Mouse (Mus musculus) kidney, adult 9 months (tissue): ENCODE data around the gene Olfr553.
"Not testable (repeated sequence)": the region's sequence is repeated elsewhere in the genome, so short reads cannot be mapped to it uniquely, and the experiment has no call there.

ENCODE experiments used
- DNase-seq: peaks from one replicate; pipeline ENCODE4 v3.0.0; 2022

Olfr553 gene

DNA sequence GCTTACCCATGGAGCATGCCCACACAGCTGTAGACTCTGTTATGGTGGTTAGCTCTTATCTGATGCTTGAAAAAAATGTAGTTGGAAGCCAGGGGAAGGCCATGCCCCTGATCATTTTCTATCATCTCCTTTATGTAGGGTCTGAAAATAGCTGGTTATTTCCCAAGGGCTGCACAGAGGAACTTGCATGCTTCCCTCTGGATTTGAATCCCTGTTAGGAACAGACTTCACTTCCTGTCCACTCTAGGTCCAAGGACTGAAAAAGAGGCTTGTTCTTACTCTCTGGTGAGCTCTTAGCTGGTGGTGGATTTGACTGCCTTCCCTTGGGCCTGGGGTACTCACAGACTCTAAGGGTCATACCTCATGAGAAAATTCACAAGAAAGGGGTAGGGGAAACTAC is at the start of gene Olfr553:
Gene Olfr553 (minus strand): TSS at position 101 of the 400 bp plus-strand sequence.
- DNase-seq: no peak

DNA sequence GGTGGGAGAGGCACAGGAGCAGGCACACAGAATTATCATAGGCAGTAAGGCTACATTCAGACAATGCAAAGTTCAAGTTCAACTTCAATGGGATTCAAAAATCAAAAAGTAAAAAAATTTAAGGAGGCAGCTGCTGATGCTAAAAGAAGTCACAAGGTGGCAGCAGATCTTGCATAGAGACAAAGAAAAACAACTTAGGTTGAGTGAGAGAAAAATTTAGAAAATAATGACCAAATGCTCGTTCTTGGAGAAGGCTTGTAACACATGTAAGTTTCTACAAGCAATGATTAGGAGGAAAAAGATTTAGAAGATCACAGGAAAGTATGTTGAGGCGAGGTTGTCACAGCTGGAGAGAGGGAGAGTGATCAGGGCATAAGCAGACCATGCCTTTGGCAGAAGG is 47.4 kb upstream of the Olfr553 start:
- DNase-seq: peak; percentile 3

DNA sequence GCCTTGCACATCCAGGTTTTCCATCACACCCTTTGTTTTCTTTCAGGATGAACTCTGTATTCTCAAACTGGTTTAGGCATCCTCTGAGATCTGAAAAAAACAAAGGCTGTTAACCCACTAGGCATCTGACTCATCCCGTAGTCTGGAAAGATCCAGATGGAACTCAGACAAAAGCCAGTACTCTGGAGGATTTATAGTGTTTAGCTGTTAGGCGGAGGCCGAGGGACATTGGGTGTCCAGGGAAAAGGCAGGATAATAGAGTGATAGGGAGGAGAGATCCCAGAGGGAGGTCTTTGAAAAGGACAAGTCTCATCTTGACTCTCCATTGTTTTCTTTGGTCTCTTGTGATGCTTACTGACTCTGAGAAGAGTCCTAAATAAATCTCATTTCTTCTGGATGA is 46.6 kb upstream of the Olfr553 start, which contains the start of gene Olfr556:
Gene Olfr556 (plus strand): TSS at position 301 of the 400 bp plus-strand sequence.
- no peak for DNase-seq

DNA sequence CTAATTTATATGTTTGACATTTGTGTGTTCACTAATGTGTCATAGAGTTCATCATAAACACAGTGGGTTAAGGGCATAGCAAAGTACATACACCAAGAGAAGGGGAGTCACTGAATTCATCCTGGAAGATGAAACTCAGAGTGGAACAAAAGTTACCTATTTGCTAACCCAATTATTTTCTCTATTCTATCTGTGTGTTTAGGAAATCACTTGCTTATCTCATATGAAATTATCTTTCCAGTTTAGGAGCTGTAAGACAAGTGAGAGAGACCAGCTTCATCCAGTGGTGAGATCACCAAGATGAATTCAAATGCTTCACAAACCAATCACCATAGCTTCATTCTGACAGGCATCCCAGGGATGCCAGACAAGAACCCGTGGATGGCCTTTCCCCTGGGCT is 40.5 kb upstream of the Olfr553 start, which contains the start of gene Olfr555:
Gene Olfr555 (plus strand): TSS at position 301 of the 400 bp plus-strand sequence.
- DNase-seq: no peak

DNA sequence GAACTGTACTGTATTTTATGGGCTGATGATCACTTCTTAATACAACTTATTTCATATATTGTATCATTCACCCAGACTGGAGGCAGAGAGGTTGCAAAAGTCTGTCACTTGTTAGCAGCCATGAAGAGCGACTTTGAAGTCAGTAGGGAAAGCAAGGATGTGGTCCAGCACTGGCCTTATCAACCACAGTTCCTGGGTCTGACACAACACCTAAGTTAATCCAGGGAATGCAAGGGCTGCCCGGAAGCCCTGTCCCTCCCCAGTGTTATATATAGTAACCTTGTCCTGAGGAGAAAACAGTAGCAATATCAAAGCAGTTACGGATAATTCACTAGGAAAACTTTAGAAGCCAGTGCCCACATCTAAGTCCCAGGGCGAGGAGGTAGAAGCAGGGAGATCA is 26.9 kb upstream of the Olfr553 start:
- not testable (repeated sequence) for DNase-seq

DNA sequence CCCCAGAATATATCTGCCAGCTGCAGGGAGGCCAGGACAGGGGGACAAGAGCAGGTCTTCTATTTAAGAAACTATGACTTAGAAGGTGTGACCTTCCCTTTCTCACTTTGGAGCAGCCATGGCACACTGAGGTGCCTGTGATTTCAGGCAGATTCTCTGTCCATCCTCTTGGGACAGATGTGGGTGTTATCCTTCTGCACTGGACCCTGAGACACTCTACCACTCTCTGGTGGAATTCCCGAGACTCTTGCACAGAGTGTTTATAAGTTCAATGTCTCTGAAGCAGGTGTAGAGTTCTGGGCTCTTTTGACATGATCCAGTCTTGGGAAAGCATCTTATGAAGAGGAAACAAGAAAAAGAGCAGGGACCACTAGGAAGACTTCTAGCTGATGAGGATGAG is 20.1 kb upstream of the Olfr553 start, which contains the start of gene Olfr554:
Gene Olfr554 (plus strand): TSS at position 301 of the 400 bp plus-strand sequence.
- DNase-seq: no peak

DNA sequence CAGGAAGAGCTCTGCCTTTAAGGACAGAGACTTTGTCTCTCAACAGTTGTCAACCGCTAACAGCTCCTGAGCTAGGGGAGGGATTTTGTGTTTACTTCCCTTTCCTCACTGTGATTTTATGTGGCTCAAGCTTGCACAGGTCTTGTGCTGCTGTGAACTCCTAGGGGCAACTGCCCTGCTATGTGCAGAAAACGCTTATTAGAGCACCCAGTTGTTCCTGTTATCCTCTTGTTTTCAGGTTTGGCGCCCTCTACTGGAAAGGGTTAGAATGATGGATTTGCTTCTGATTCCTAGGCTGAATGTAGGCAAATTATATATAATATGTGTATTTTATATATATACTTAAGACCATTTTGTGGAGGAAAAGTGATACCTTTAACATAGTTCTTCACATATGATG is 18.6 kb upstream of the Olfr553 start:
- DNase-seq: peak; percentile 72

DNA sequence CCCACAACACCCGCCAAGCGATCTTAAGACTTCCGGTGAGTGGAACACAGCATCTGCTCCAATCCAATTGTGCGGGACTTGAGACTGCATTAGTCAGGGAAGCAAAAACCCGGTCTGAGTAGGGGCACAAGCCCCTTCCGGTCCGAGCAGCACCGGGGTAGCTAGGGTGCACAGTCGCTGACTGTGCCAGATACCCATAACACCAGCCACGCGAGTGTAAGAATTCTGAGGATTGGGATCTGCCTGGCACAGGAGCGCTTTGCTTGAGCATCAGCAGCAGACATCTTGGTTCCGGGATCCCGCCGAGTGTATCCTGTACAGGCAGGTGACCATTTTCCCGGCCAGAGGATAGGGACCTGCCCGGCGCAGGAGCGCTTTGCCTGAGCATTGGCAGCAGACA is 2.4 kb upstream of the Olfr553 start:
- DNase-seq: not testable (repeated sequence)

DNA sequence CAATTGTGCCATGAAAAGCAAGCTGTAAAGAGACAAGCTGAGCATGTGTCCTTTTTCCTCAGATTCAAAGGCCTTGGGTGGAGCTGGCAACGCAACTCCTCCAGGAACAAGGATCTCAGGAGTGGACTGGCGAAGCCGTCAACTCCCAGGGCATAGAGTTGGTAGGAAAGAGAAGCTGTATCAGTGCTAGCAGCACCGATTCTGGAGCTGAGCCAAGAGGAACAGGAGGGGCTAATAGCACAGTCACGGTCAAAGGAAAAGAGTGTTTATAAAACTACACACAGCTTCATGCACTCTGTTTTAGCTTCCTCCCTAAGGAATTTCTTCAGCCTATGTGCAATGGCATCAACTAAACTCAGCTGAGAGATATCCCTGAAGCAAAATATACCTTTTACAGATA is 1.6 kb upstream of the Olfr553 start:
- no peak for DNase-seq

DNA sequence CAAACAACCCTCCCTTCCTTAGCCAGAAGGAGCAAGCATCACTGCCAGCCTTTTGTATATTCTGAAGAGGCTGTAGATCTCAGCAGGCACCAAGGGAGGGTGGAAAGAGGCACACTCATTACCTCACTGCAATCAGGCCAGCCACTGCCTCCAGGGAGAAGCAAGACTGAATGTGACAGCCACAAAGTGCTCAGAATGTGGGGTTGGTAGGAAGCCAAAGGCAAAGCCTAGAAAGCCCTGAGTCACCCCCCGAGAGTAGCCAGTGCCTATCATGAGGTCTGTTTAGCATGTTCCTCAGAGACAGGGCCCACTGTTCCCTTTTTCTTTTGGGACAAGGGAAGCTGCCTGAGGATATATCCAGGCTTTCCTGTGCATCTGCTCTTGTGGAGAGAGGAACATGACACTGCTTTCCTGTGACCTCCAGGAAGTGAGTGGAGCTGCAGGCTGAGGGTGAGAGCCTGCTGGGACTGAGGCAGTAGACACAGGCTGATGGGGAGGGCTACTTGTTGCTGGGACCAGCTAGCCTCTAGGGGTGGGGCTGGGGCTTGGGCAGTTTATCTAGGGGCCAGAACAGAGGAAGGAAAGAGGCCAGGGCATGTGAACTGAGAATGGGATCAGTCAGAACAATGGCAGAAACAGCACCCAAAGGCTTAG is 20.5 kb downstream of the Olfr553 start, which contains the start of gene Olfr552:
Gene Olfr552 (plus strand): TSS at position 393 of the 654 bp plus-strand sequence.
- DNase-seq: no peak

DNA sequence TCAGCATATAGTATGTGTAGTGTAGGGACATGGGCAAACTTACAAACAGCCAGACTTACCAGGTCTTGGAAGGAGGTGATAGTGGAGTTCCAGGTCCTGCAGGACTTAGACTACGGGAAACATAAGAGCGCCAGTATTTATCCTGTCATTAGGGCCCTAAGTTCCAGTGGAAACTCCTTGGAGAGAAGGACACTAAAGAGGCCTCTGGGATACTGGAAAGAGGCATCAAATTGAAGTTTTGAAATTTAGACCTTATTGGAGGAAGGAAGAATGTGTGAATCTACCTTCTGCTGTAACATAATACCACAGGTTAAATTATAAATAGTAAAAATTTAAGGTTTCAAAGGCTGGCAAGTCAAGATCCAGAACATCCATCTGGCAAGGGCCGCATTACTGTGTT is 26.2 kb downstream of the Olfr553 start, which contains the start of gene Olfr551:
Gene Olfr551 (minus strand): TSS at position 101 of the 400 bp plus-strand sequence.
- no peak for DNase-seq

DNA sequence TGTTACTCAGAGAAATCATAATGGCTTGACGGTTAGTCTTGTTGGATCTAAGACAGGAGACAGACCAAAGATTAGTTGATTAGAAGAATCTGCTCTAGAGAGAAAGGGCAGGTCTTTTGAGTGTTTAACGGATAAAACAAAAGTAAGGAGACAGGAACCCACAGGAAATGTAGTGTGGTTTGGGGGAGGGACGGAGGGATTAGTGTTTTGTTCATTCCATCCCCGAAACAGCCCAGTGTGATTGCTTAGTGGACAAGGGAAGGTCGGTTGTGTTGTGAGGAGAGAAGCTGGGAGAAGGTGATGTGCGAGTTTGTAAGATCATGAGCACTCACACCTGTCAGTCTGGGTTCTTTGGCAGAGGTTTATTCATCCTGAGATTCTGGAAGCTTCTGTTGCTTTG is 42.0 kb downstream of the Olfr553 start:
- DNase-seq: no peak

DNA sequence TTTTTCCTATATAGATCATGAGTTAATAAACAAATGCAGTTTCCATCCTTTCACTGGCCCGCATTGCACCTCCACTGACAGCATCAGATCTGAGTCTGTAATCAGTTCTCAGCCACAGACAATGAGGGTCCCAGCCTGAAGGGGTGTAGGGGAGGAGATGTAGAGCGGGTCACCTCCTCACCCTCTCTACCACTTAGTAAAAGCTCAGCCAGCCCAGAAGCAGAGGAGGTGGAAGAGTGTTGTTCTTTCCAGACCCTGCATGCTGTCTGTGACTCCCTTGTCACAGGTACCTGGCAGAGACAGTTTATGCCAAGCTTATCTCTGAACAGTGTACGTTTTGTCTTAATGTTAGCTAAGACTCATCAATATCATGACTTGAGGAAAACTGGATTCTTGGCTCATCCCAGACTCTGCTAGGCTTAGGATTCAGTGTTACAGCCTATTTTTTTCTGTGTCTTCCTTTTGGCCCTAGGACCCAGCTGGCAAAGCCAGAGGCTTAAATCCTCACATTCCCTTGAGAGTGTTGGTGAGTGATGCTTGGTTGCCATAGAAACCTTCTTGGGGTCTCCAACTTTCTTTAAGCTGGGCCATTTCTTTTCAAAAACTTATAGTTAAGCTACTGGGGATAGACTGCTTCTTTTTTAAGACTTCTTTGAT is 44.7 kb downstream of the Olfr553 start:
- no peak for DNase-seq

DNA sequence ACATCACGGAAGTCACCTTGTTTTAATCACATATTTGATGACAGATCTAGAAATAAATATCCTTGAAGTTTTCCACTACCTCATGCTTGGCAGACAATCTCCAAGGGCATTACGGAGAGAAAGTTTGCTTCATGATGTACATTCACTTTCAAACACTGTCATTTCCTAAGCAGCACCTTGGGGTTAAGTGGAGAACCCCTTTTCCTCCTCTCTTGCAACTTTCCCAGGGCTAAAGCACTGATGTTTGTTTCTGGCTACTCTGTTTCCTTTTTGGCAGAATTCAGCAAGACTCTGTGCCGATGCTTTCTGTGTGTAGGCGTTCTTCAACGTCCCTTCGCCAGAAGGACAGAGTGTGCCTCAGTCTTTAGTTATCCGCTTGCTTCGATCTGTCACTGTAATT is 46.9 kb downstream of the Olfr553 start, which contains the start of gene Olfr550:
Gene Olfr550 (plus strand): TSS at position 301 of the 400 bp plus-strand sequence.
- DNase-seq: no peak

DNA sequence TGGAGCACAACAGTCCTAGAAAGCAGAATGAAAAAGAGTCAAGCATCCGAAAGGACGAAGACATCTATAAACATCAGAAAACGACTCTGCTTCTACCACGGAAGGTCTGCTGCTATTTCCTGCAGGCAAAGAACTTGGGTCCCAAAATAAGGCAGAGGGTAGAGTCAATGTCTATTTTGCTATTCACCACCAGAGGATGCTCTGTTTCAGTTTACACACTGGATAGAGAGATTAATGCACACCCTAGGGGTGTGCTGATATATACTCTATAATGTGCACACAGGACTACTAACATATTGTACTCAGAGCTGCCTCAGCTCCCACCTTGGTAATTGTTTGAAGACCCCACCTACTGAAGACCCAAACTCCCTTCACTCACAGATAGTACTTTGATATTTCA is 51.8 kb downstream of the Olfr553 start:
- no peak for DNase-seq

DNA sequence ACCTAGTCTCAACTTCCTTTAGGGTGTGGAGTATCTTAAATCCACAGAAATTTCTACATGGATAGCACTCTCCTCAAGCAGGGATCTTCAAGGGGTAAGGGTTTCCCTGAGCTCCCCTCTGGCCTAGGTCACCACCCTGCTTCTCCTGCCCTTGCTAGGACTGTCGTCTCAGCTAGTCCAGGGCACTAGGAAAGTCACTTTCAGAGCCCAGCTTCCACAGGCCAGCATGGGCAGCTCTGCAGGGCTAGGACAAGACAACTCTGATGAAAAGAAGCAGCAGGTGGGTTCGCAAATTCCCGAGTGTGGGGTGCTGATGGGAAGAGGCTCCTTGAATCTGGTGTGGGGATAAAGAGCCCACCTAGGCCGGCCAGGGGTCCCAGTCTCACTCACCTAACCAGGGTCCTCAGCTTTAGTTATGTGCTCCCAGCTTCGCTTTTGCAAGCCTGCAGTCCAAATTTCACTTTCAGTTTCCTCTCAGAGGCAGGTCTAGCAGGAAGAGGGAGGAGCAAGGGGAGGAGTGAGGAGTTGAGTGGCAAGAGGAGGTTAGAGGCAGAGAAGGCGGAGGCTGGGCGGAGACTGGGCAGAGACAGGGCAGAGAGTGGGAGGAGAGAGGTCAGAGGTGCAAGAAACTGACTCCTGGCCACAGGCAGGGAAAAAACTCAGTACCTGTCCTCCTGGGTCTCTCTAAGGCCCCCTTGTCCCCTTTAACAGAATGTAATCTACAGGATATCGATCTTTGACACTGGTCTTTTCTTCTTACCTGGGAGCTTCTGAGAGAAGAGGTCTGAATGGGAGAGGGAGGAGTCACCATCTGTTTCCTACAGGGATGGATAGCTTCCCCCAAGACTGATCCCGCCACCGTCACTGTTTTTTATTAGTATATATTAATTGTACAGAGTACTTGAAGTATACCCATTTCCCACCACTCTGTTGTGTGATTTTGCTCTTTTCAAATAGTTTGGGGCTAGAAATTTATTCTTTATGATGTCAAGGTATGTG is 52.7 kb downstream of the Olfr553 start, which contains the start of gene Trim21:
Gene Trim21 (minus strand): TSS at position 488 of the 999 bp plus-strand sequence.
- DNase-seq: peak; percentile 96
